Mouse (Mus musculus) small intestine, adult 2 months (tissue): ENCODE data around the gene Sulf2.

Experiments used
- CTCF ChIP-seq: fragments of 200-500 bp; IDR thresholded peaks from 2 replicates; pipeline ENCODE4 v1.5.1; 2012; ENCODE audit warnings: low read depth, mild to moderate bottlenecking, control low read depth, inconsistent platforms, low read length, moderate library complexity, mixed read lengths; ENCODE audit not compliant: insufficient replicate concordance, insufficient read length; ENCODE audit errors: extremely low read depth
- POLR2A ChIP-seq: fragments of 200-500 bp; IDR thresholded peaks from 2 replicates; pipeline ENCODE4 v1.6.1; 2012; ENCODE audit warnings: low read depth, mild to moderate bottlenecking, control low read depth, inconsistent platforms, low read length, moderate library complexity

DNA sequence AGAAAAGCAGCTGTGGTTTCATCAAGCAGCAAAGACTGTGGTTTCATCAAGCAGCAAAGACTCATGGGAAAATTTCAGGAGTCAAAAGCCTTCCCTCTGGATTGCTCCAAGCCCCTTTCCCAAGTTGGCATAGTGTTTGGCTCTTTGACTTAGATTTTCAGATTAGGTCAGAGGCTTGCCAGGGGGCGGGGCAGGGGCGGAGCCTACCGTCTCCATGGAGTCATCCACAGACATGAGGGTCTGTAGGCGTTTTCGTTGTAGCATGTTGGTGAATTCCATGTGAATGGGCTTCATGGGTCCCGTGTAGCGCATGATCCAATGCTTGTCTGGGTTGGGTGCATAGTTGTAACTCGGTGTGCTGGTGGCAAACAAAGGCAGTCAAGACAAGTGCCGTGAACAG lies 66.5 kb downstream of the Sulf2 start:
- TF ChIP-seq CTCF (no peak), POLR2A (no peak)
